Mouse (Mus musculus) liver, embryonic 12.5 days (tissue): ENCODE data around the gene Gm17267. TPM values are rescaled to one million over a fixed set of nuclear protein-coding genes. Genes with fewer than 3 reads are reported as not detected.
"Not testable (repeated sequence)": the region's sequence is repeated elsewhere in the genome, so short reads cannot be mapped to it uniquely, and the experiment has no call there.

ENCODE experiments used
- ATAC-seq: fragments of 200-750 bp; cut with Nextera tagmentation; 2 replicates; pipeline ENCODE4 v1.8.0; 2017; ENCODE audit warnings: moderate number of reproducible peaks, mild to moderate bottlenecking, moderate library complexity
- H3K27ac ChIP-seq: fragments of 300-500 bp; sonication (generic); 2 replicates; pipeline ENCODE4 v1.5.1; 2016; ENCODE audit warnings: mild to moderate bottlenecking
- H3K27me3 ChIP-seq: fragments of 300-500 bp; sonication (generic); replicated peaks from 2 replicates; pipeline ENCODE4 v1.6.1; 2016; ENCODE audit warnings: mild to moderate bottlenecking, moderate library complexity
- H3K36me3 ChIP-seq: fragments of 300-500 bp; sonication (generic); 2 replicates; pipeline ENCODE4 v1.6.1; 2016; ENCODE audit warnings: mild to moderate bottlenecking, moderate library complexity
- H3K4me1 ChIP-seq: fragments of 300-500 bp; sonication (generic); 2 replicates; pipeline ENCODE4 v1.6.1; 2016
- H3K4me2 ChIP-seq: fragments of 300-500 bp; sonication (generic); 2 replicates; pipeline ENCODE4 v1.6.1; 2016; ENCODE audit warnings: mild to moderate bottlenecking, moderate library complexity
- H3K4me3 ChIP-seq: fragments of 300-500 bp; sonication (generic); 2 replicates; pipeline ENCODE4 v1.5.1; 2016; ENCODE audit warnings: mild to moderate bottlenecking, moderate library complexity
- H3K9ac ChIP-seq: fragments of 300-500 bp; sonication (generic); 2 replicates; pipeline ENCODE4 v1.6.1; 2016; ENCODE audit warnings: mild to moderate bottlenecking, moderate library complexity
- H3K9me3 ChIP-seq: fragments of 300-500 bp; sonication (generic); replicated peaks from 2 replicates; pipeline ENCODE4 v1.6.1; 2016; ENCODE audit warnings: mild to moderate bottlenecking, moderate library complexity
- WGBS: fragments of 180-500 bp; shearing (Covaris S2); methylation state at CpG from one replicate; pipeline ENCODE4 v1.1.7; 2016; ENCODE audit not compliant: insufficient replicate concordance; 5-methylcytosine and 5-hydroxymethylcytosine counted together
- polyA plus RNA-seq: library from polyadenylated mRNA; unstranded; fragments of >200 nt; fragmentation: Nextera tagmentation; extraction: Ambion mirVana; gene quantifications from 2 replicates; pipeline ENCODE4 v1.2.1, GENCODE M21; 2016

The Gm17267 gene
- not detected in 2 replicates for polyA plus RNA-seq

- not testable (repeated sequence) for H3K27me3 ChIP-seq, H3K4me2 ChIP-seq, H3K9me3 ChIP-seq, H3K36me3 ChIP-seq, H3K4me3 ChIP-seq, H3K27ac ChIP-seq, H3K4me1 ChIP-seq, H3K9ac ChIP-seq, ATAC-seq
- no CpG with 5 or more reads among the region's 4 CpGs for WGBS
Measured at GRCm38 (mm10) chrX:126017257-126017656, at the start of gene Gm17267. Gene Gm17267, plus strand, starts transcription at chrX:126017557.
